Mouse (Mus musculus) cerebellum, adult (tissue): ENCODE measurements around the gene Sult2b1.

ENCODE experiments used
- ATAC-seq: cut with Nextera tagmentation; 2 replicates; pipeline ENCODE4 v1.9.2; 2017; ENCODE audit warnings: mild to moderate bottlenecking, moderate library complexity, mixed read lengths; ENCODE audit not compliant: insufficient number of reproducible peaks, low FRiP score, low TSS enrichment

The Sult2b1 gene

GRCm38 (mm10) chr7:45779081-45779641 is 5.3 kb downstream of the Sult2b1 start:
- no peak for ATAC-seq

DNA sequence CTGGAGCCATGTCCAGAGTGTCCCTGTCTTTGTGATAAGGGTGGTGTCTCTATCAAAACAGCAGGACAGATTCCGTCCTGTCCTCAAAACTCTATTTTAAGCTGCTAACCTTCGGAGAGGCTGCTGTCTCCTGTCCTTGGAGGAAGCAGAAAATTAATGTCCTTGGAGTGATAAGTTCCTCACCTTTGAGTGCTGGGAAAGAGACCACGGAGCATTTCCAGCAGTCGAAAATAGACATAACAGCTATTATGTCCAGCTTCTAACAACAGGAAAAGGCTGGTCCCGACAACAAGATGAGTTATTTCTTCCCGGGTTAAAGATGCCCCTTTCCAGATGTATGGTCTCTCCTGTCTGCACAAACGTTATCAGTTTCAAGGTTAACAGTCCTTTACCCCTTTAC is 9.2 kb downstream of the Sult2b1 start:
- no peak for ATAC-seq

DNA sequence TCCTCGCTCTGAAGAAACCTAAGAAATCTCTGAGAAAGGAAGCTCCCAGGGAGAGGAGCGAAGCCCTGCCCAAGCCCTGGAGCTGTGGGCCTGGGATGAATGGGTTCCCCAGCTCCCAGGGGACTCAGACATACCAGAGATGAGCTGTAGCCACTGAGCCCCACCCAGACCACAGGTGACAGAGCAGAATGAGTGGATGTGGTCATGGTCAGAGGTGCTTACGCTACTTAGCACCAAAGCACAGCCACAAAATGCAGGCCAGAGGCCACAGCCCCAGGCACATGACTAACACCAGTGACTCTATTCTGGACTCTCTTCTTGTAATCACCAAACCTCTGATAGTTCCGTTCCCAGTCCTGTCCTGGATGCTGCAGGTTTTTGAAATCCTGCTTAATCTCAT is 13.4 kb downstream of the Sult2b1 start:
- no peak for ATAC-seq

DNA sequence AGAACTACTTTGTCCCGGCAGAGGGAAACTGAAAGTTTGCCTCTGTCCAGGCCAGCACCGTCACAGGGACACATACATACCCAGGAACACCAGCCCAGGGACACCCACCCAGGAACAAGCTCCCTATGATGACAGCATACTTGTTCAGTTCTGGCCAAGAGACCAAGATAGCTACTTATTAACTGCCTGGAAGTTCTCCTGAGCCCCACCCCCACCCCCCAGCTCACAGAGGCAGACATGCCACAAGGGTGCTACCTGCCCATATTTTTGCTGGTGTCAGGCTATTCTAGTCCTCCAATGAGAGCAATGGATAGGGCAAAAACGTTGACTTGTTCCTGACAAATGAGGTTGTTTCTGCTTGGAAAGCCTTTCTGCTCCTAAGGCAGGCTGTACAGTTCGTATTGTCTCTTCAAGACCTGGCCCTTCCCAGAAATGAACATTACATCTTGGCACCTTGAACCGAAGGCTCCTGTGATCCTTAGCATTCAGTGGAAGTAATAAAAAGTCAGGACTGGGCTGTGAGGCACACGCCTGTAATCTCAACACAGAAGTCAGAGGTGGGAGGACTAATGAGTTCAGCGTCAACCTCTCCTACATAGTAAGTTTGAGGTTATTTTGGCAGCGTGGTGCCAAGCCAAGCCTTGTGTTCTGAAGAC is 13.9 kb downstream of the Sult2b1 start:
- no peak for ATAC-seq

DNA sequence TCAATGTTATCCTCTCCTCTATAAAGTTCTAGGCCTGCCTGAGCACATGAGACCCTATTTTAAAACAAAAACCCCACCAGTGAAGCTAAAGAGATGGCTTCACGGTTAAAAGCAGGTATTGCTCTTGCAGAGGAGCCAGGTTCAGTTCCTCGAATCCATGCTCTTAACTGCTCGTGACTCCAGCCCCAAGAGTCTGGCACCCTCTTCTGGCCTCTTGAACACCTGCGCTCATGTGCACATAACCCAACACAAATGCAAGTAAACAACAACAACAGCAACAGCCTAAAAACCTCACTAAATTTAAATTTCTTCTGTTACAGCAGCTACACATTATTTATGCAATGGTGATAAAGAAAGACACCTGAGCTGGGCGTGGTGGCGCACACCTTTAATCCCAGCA is 17.0 kb downstream of the Sult2b1 start:
- ATAC-seq, result no peak

DNA sequence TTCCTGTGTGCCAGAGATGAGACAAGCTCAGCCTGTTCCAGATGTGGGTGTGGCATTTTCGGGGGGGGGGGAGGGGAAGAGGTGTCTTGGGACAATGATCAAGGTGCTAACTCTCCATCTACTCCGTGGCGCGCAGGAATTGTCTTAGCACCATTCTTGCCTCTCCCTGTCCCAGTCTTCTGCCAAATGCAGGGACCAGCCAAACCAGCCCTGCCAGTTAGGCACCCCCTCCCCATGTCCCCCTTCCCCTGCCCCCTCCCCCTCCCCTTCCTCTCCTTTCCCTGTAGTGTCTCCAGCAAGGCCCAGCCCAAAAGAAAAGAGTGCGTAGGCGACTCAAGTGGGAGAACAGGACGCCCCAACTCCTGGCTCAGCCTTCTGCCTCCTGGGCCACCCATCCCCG is 17.7 kb downstream of the Sult2b1 start:
- ATAC-seq, result no peak

DNA sequence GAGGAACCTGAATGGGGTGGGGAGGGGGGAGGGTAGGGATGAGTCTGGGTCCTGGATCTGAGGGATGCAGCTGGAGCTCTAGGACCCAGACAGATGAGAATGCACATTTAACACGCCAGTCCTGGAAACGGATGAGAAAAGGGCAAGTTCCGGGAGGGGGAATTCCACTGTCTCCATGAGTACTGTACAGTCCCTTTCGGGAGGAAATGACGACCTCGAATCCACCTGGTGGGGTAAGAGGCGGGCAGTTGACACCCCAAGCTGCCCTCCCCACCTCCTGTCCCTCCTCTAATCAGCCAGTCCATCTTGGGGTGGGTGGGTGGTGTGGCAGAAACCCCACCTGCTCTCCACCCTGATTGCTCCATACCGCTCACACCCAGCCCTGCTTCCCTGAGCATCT is 18.5 kb downstream of the Sult2b1 start:
- no peak for ATAC-seq

GRCm38 (mm10) chr7:45760151-45760550 is 24.3 kb downstream of the Sult2b1 start:
- no peak for ATAC-seq

DNA sequence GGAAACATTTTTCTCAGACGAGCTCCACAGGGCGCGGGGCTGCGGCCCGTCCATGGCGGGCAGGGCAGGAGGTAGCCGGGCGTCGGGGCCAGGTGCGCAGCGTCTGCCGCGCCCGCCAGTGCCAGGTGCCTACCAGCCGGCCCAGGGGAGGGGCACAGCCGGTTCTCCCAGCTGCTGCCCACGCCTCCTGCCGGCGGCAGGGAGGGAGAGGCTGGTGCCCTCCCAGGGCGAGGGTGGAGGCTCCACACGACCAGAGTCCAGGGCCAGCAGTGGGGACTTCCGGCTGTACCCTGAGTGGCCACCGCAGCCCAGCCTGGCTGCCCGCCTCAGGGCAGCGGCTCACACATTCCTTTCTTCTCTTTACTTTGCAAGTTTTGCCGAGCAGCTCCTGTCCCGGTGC is 25.1 kb downstream of the Sult2b1 start:
- no peak for ATAC-seq

- ATAC-seq, result no peak
These were observed 28.8 kb downstream of the Sult2b1 start for GRCm38 (mm10) chr7:45755703-45756102.

DNA sequence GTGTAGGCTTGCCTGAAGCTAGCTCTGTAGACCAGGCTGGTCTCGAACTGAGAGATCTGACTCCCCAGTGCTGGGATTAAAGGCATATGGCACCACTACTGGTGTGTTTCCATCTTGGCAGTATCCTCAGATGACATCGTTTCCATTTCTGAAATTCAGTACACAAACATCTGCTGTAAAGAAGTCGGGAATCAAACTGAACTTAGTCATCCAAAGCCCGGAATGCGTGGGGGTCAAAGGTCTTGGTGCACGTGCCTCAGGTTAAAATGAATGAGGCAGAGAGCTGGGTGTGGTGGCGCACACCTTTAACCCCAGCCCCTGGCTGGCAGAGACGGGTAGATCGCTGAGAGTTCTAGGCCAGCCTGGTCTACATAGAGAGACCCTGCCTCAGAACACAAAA is 34.3 kb downstream of the Sult2b1 start:
- ATAC-seq, result no peak

DNA sequence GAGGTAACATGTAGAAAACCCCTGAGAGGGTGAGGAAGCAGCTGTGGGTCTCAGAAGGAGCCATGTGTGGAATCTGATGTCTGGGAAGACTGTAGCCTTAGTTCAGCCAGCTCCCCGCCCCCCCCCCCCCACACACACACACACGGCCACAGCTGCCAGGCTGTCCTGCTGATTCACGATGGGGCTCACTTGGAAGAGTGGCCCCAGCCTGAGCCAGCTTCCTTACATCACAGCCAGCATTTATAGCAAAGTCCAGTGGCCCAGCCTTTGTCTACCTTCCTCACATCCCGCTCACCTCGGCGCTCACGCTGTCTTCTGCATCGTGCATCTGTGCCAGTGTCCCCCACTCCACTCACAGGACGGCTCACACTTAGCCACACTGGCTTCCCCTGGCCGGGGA is 35.1 kb downstream of the Sult2b1 start:
- ATAC-seq, result no peak

GRCm38 (mm10) chr7:45748110-45748509 is 36.4 kb downstream of the Sult2b1 start:
- no peak for ATAC-seq

DNA sequence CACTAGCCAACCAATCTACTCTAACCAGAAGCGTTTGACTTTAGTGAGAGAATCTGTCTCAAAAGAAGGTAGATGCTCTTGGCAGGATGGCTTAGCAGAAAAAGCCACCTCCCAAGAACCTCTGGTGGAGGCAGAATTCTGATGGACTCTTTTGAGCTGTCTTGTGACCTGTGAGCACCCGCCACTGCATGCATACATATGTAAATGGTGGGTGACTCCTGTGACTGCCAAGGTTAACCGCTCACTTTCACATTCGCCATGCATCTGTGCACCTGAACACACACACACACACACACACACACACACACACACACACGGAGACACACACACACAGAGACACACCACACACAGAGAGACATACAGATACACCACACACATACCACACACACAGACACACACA is 37.0 kb downstream of the Sult2b1 start:
- ATAC-seq, result no peak

DNA sequence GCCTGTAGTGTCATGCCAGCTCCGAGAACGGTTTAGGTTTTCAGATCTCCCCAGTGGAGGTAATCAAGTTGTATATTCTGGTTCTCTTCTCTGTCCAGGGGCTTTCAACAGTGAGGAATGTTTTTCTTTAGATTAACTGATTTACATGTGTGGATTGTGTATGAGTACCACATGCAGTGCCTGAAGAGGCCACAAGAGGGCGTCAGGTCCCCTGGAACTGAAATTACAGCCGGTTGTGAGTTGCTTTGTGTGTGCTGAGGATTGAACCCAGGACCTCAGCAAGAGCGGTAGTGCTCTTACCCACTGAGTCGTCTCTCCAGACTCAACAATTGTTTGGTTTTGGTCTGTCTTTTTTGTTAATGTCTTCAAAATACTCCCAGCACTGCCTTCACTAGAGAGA is 38.0 kb downstream of the Sult2b1 start:
- no peak for ATAC-seq

DNA sequence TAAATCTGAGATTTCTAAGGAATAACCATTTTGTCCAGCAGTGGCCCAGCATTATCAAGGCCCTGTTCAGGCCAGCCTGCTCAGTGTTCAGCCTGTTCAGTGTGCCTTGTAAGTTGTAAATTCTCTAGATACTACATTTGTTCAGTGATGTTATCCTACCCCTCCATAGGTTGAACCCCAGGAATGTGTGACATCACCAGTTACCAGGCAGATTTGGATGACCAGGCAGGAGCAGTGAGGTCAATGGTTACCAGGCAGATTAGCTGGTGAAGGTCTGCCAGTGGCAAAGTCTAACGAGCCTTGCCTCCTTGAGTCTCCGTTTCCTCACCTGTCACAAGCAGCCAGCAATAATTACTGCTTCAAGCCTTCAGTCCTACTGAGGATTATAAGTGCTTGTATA is 40.1 kb downstream of the Sult2b1 start:
- no peak for ATAC-seq

DNA sequence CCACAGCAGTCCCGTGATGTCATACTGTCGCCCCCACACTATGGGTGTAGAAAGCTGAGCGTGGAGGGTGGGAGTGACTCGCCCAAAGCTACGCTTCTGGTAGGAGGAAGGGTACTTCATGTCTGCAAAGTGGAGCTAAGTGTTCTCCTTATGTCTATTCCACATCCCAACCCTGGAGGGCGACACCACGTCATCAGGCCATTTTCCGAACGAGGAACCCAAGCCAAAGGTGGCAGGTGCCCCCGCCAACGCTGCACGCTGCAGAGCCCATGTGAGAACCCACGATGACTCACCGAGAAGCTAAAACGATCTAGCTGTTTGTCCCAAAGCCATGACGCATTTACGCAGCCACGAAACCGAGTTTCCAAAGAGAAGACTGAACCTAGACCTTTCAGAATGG is 42.1 kb downstream of the Sult2b1 start:
- ATAC-seq, result no peak

GRCm38 (mm10) chr7:45741777-45742176 is 42.7 kb downstream of the Sult2b1 start:
- no peak; the same call in 1 of the 2 replicates for ATAC-seq

- ATAC-seq, result no peak
These were observed 43.2 kb downstream of the Sult2b1 start for GRCm38 (mm10) chr7:45741308-45741707.

DNA sequence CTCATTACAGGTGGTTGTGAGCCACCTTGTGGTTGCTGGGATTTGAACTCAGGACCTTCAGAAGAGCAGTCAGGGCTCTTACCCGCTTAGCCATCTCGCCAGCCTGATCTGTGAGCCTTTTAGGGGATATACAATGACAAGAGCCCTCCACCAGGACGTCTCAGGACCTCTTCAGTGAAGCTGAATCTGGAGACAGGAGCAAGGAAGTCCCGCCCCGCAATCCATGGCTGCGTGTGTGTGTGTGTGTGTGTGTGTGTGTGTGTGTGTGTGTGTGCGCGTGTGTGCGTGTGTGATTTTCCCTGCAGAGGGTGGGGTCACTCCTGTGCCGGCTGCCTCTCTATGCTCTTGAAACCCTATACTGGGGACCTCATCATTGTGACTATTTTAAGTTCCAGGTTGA is 44.6 kb downstream of the Sult2b1 start:
- no peak for ATAC-seq

DNA sequence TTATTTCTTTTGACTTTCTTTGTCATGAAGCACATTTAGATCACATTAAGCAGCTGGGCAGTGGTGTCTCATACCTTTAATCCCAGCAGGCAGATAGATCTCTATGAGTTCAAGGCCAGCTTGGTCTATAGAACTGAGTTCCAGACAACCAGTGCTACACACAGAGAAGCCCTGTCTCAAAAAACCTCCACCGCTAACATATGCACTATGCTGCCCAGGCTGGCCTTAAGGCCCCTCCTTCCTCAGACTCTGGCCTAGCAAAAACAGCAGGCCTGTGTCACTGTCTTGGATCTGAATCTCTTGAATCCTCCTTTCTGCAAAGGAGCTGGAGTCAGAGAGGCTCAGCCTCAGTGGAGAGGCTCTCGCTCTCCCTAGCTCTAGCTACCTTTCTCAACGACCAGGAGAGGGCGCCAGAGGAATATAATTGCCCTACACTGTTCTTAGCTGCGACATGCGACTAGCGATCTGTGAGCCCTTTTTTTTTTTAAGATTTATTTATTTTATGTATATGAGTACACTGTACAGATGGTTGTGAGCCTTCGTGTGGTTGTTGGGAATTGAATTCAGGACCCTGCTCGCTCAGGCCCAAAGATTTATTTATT is 45.2 kb downstream of the Sult2b1 start:
- ATAC-seq, result no peak

DNA sequence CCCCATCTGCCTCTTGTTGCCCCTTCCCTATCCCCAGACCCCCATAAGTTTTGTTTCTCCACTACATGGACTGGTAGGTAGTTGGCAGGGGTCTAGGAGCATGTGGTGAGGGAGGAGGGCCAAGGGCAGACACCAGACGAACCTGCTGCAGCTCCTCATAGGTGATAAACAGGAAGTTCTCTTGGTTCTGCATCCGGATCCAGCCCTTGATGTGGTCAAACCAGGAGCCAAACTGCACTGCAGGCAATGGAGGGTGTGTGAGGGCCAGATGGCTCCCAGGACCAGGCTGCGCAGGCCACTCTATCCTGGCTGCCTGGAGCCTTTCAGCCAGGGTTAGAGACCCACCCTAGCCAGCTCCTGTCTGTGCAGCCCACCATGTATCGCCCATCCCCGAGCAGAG is 51.0 kb downstream of the Sult2b1 start:
- no peak for ATAC-seq
